Mouse (Mus musculus) heart, embryonic 10.5 days (tissue): Measurements from ENCODE around the gene Impad1. TPM values are rescaled to one million over a fixed set of nuclear protein-coding genes. Genes with fewer than 3 reads are reported as not detected.

Experiments
- DNase-seq: peaks from one replicate; pipeline ENCODE4 v3.0.0-alpha.2; 2017; ENCODE audit warnings: low spot score
- H3K27ac ChIP-seq: fragments of 300-500 bp; sonication (generic); 2 replicates; pipeline ENCODE4 v1.5.1; 2016; ENCODE audit warnings: mild to moderate bottlenecking
- H3K27me3 ChIP-seq: fragments of 300-500 bp; sonication (generic); 2 replicates; pipeline ENCODE4 v1.6.1; 2016; ENCODE audit warnings: mild to moderate bottlenecking; ENCODE audit not compliant: poor library complexity, insufficient read depth, severe bottlenecking
- H3K36me3 ChIP-seq: fragments of 300-500 bp; sonication (generic); 2 replicates; pipeline ENCODE4 v1.6.1; 2016; ENCODE audit warnings: mild to moderate bottlenecking, moderate library complexity
- H3K4me1 ChIP-seq: fragments of 300-500 bp; sonication (generic); 2 replicates; pipeline ENCODE4 v1.6.1; 2016; ENCODE audit warnings: mild to moderate bottlenecking
- H3K4me3 ChIP-seq: fragments of 300-500 bp; sonication (generic); 2 replicates; pipeline ENCODE4 v1.5.1; 2016; ENCODE audit warnings: mild to moderate bottlenecking, moderate library complexity
- H3K9me3 ChIP-seq: fragments of 300-500 bp; sonication (generic); 2 replicates; pipeline ENCODE4 v1.6.1; 2016; ENCODE audit warnings: mild to moderate bottlenecking, moderate library complexity
- WGBS: fragments of 180-500 bp; shearing (Covaris S2); methylation state at CpG from one replicate; pipeline ENCODE4 v1.1.7; 2016; 5-methylcytosine and 5-hydroxymethylcytosine counted together
- polyA plus RNA-seq: library from polyadenylated mRNA; unstranded; fragments of >200 nt; fragmentation: Nextera tagmentation; extraction: Ambion mirVana; gene quantifications from 2 replicates; pipeline ENCODE4 v1.2.1, GENCODE M21; 2016

The Impad1 gene
- polyA plus RNA-seq, 1 experiment from 2014 or later, result 34.5 TPM

GRCm38 (mm10) chr4:4771523-4772114 is 21.5 kb downstream of the Impad1 start:
- Histone ChIP-seq H3K27ac (no peak overlapping the region), H3K36me3 (peaks cover 44% of the 10 kb centered on the region), H3K4me1 (no peaks in the 10 kb centered on the region), H3K27me3 (no peaks in the 10 kb centered on the region), H3K9me3 (no peaks in the 10 kb centered on the region), H3K4me3 (no peak overlapping the region)
- no peak for DNase-seq
- WGBS, result 75% methylated on average over 2 of the region's 2 CpGs

GRCm38 (mm10) chr4:4765806-4766205 is 27.3 kb downstream of the Impad1 start:
- no peaks in the 10 kb centered on the region for H3K9me3 ChIP-seq
- no peaks in the 10 kb centered on the region for H3K27me3 ChIP-seq
- H3K27ac ChIP-seq, result no peak overlapping the region
- H3K36me3 ChIP-seq, result peaks cover 23% of the 10 kb centered on the region
- no peak for DNase-seq
- no peaks in the 10 kb centered on the region for H3K4me1 ChIP-seq
- 82% methylated on average over 5 of the region's 5 CpGs for WGBS
- H3K4me3 ChIP-seq, result no peak overlapping the region

DNA sequence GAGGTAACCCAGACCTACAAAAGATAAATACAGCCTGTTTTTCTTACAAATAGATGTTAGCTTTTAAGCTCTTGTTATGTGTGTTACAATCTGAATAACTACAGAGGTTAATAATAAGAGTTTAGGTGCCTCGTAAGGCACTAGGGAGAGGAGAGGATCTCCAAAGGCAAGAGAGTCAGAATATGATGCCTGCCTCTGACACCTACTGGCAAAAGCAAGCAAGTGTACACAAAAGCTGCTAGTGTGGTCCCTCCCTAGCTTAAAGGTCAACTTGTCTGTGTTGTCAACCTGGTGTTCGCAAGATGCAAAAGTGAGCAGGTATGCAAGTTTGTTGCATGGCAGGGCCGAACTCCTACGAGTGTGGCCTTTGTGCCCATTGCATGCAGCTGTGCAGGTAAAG is 34.8 kb downstream of the Impad1 start:
- 78% methylated on average over 4 of the region's 4 CpGs for WGBS
- no peak overlapping the region for H3K4me3 ChIP-seq
- H3K36me3 ChIP-seq, result no peaks in the 10 kb centered on the region
- H3K9me3 ChIP-seq, result no peaks in the 10 kb centered on the region
- DNase-seq, result no peak
- H3K27me3 ChIP-seq, result no peaks in the 10 kb centered on the region
- H3K27ac ChIP-seq, result no peak overlapping the region
- no peaks in the 10 kb centered on the region for H3K4me1 ChIP-seq

DNA sequence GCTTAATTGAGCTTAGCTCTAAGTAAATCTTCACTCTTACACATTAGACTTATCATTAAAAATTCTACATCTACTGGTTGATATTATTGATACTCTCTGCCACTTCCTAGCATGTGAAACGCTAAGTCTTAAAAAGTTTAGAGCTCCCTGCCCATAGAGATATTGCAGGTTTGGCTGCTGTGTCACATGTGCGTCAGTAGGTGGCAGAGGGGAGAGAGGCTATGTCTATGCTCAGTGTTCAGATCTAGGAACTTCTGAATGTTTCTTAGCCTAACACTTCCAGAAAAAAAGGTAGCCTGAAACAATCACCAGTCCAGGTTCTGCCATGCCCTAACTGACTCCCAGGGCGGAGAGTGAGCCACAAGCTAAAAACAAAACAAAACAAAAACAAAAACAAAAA is 63.7 kb downstream of the Impad1 start:
- no peaks in the 10 kb centered on the region for H3K36me3 ChIP-seq
- H3K27ac ChIP-seq, result no peak overlapping the region
- DNase-seq, result no peak
- H3K4me3 ChIP-seq, result no peak overlapping the region
- WGBS, result 55% methylated on average over 3 of the region's 3 CpGs
- no peaks in the 10 kb centered on the region for H3K27me3 ChIP-seq
- H3K4me1 ChIP-seq, result no peaks in the 10 kb centered on the region
- H3K9me3 ChIP-seq, result no peaks in the 10 kb centered on the region

DNA sequence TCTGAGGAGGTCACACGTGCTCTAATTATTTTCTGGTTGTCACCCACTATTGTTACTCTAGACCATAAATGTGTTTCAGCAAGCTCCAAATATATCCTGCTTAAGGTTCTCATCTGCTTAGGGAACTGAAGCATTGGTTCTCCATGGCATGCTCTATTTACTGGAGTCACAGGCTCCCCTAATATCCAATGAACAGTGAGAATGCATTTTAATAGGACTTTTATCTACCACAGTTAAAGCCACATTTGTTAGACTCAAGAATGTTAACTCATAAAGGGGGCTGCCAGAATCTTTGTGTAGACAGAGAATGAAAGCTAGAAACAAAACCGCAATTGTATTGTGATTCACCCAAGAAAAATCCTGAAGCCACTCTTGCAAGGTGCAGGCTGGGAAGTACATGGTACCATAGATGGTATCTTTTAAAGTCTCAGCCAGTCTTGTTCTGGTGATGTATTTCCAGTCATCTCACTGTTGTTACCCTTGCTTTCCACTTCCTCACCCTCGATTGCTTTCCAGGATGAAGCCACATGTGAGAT is 66.8 kb downstream of the Impad1 start:
- no peaks in the 10 kb centered on the region for H3K27me3 ChIP-seq
- no peaks in the 10 kb centered on the region for H3K36me3 ChIP-seq
- H3K9me3 ChIP-seq, result no peaks in the 10 kb centered on the region
- DNase-seq, result no peak
- 73% methylated on average over 3 of the region's 3 CpGs for WGBS
- H3K27ac ChIP-seq, result no peak overlapping the region
- no peak overlapping the region for H3K4me3 ChIP-seq
- no peaks in the 10 kb centered on the region for H3K4me1 ChIP-seq

DNA sequence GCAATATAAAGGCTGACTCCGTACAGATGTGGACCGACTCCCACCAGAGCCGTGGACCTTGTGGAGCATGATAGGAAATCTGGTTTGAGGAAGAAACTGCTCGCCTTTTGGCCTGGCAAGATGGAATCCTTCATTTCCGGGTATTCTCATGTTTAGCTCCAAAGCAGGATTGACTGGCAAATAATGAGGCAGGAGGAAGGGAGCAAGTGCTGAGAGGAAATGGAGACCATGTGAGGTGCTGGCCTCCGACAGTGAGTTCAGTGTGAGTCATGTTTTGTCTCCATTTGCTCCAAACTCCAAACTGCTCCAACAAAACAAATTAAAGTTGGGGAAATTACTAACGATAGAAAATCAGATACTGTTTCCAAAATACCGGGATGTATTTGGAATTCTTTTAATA is 69.3 kb downstream of the Impad1 start:
- Histone ChIP-seq H3K4me3 (no peak overlapping the region), H3K9me3 (no peaks in the 10 kb centered on the region), H3K27ac (no peak overlapping the region), H3K27me3 (no peaks in the 10 kb centered on the region), H3K4me1 (no peaks in the 10 kb centered on the region), H3K36me3 (no peaks in the 10 kb centered on the region)
- 68% methylated on average over 8 of the region's 8 CpGs for WGBS
- DNase-seq, result no peak

GRCm38 (mm10) chr4:4722081-4722480 is 71.1 kb downstream of the Impad1 start:
- no peak for DNase-seq
- WGBS, result 36% methylated on average over 1 of the region's 1 CpGs
- Histone ChIP-seq H3K9me3 (no peaks in the 10 kb centered on the region), H3K36me3 (no peaks in the 10 kb centered on the region), H3K4me3 (no peak overlapping the region), H3K27ac (no peak overlapping the region), H3K27me3 (no peaks in the 10 kb centered on the region), H3K4me1 (no peaks in the 10 kb centered on the region)

DNA sequence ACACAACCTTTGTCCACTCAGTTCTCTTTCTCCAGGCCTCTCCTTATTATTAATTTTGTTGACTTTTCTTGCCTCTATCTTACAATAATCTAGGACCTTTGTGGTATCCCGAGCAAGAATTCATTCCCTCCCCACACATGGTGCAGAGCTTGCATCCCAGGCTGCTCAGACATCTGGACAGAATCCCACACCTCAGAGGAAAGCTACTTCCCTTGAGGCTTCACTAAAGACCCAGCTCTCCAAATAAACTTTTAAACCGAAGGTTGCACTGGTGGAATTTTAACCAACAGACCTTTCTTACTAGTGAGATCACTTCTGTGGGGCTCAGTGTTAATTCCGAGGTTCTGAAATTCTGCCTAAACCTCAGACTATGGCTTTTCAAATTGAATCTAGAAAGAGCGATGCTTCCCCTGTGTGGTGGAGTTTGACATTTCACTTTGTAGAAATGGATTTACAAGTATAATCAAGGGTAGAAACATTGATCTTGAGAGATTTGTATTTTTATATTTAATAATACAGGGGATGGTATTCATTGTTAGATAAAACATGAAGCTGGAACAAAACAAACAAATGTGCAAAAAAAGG is 75.3 kb downstream of the Impad1 start:
- Histone ChIP-seq H3K36me3 (no peaks in the 10 kb centered on the region), H3K27ac (no peak overlapping the region), H3K27me3 (no peaks in the 10 kb centered on the region), H3K9me3 (no peaks in the 10 kb centered on the region), H3K4me3 (no peak overlapping the region), H3K4me1 (no peaks in the 10 kb centered on the region)
- 65% methylated on average over 4 of the region's 4 CpGs for WGBS
- no peak for DNase-seq
